Mouse (Mus musculus): ENCODE results near the gene Ankrd33b. TPM values are rescaled to one million over a fixed set of nuclear protein-coding genes. Genes with fewer than 3 reads are reported as not detected.
A peak's percentile ranks its signal among the peaks of the same experiment; 100 is the strongest.

Gene Ankrd33b
- polyA plus RNA-seq, 1 experiment from 2014 or later, result 0.28 TPM

GRCm38 (mm10) chr15:31258029-31258692, 109.4 kb downstream of the Ankrd33b start:
- DNase-seq, result no peak

GRCm38 (mm10) chr15:31257329-31257728, 110.2 kb downstream of the Ankrd33b start:
- H3K27ac ChIP-seq, result no peak overlapping the region
- H3K9me3 ChIP-seq (replicated peaks), result no peaks in the 10 kb centered on the region
- no peak overlapping the region for H3K4me3 ChIP-seq (replicated peaks)
- DNase-seq, result no peak
- ATAC-seq (ENCODE audit: low read depth), result no peak
- peaks cover 26% of the 10 kb centered on the region for H3K4me1 ChIP-seq (replicated peaks)
- no peaks in the 10 kb centered on the region for H3K36me3 ChIP-seq
- H3K27me3 ChIP-seq, result no peaks in the 10 kb centered on the region
- 56% methylated on average over 1 of the region's 1 CpGs for WGBS (ENCODE audit: insufficient replicate concordance)
- H3K9ac ChIP-seq, result no peak overlapping the region
- no peak overlapping the region for H3K4me2 ChIP-seq

More at GRCm38 (mm10) chr15:31258029-31258692, 109.4 kb downstream of the Ankrd33b start:
- no peaks in the 10 kb centered on the region for H3K9me3 ChIP-seq (replicated peaks)
- H3K9ac ChIP-seq, result no peak overlapping the region
- 66% methylated on average over 21 of the region's 21 CpGs for WGBS (ENCODE audit: insufficient replicate concordance)
- H3K36me3 ChIP-seq, result no peaks in the 10 kb centered on the region
- no peaks in the 10 kb centered on the region for H3K27me3 ChIP-seq
- no peak overlapping the region for H3K27ac ChIP-seq
- no peak overlapping the region for H3K4me2 ChIP-seq
- peaks cover 18% of the 10 kb centered on the region for H3K4me1 ChIP-seq (replicated peaks)
- no peak overlapping the region for H3K4me3 ChIP-seq (replicated peaks)
- ATAC-seq (ENCODE audit: low read depth), result no peak

GRCm38 (mm10) chr15:31255762-31256161, 111.8 kb downstream of the Ankrd33b start:
- ATAC-seq (ENCODE audit: low read depth) (no peak), DNase-seq (no peak)
- Histone ChIP-seq H3K9me3 (replicated peaks) (no peaks in the 10 kb centered on the region), H3K36me3 (no peaks in the 10 kb centered on the region), H3K4me3 (replicated peaks) (no peak overlapping the region), H3K27ac (no peak overlapping the region), H3K4me1 (replicated peaks) (peaks cover 37% of the 10 kb centered on the region), H3K4me2 (no peak overlapping the region), H3K27me3 (no peaks in the 10 kb centered on the region), H3K9ac (no peak overlapping the region)
- WGBS (ENCODE audit: insufficient replicate concordance), result 70% methylated on average over 6 of the region's 6 CpGs

GRCm38 (mm10) chr15:31254939-31255535, 112.5 kb downstream of the Ankrd33b start:
- WGBS (ENCODE audit: insufficient replicate concordance), result 73% methylated on average over 9 of the region's 9 CpGs
- Histone ChIP-seq H3K9me3 (replicated peaks) (no peaks in the 10 kb centered on the region), H3K4me3 (replicated peaks) (no peak overlapping the region), H3K4me2 (no peak overlapping the region), H3K36me3 (no peaks in the 10 kb centered on the region), H3K9ac (no peak overlapping the region), H3K4me1 (replicated peaks) (peaks cover 45% of the 10 kb centered on the region), H3K27me3 (no peaks in the 10 kb centered on the region), H3K27ac (no peak overlapping the region)
- DNase-seq (no peak), ATAC-seq (ENCODE audit: low read depth) (no peak)

GRCm38 (mm10) chr15:31253963-31254362, 113.6 kb downstream of the Ankrd33b start:
- no peak overlapping the region for H3K4me2 ChIP-seq
- H3K27me3 ChIP-seq, result no peaks in the 10 kb centered on the region
- H3K9ac ChIP-seq, result no peak overlapping the region
- H3K4me3 ChIP-seq (replicated peaks), result no peak overlapping the region
- peaks cover 51% of the 10 kb centered on the region for H3K4me1 ChIP-seq (replicated peaks)
- no peak for ATAC-seq (ENCODE audit: low read depth)
- H3K36me3 ChIP-seq, result no peaks in the 10 kb centered on the region
- no peak overlapping the region for H3K27ac ChIP-seq
- DNase-seq, result no peak
- WGBS (ENCODE audit: insufficient replicate concordance), result 86% methylated on average over 4 of the region's 4 CpGs
- H3K9me3 ChIP-seq (replicated peaks), result no peaks in the 10 kb centered on the region

- H3K27me3 ChIP-seq, result no peaks in the 10 kb centered on the region
- no peak overlapping the region for H3K9ac ChIP-seq
- H3K4me2 ChIP-seq, result no peak overlapping the region
- no peak overlapping the region for H3K4me3 ChIP-seq (replicated peaks)
- H3K27ac ChIP-seq, result no peak overlapping the region
- ATAC-seq (ENCODE audit: low read depth) (no peak), DNase-seq (no peak)
- H3K36me3 ChIP-seq, result no peaks in the 10 kb centered on the region
- WGBS (ENCODE audit: insufficient replicate concordance), result 60% methylated on average over 8 of the region's 8 CpGs
- H3K9me3 ChIP-seq (replicated peaks), result no peaks in the 10 kb centered on the region
- peaks cover 57% of the 10 kb centered on the region for H3K4me1 ChIP-seq (replicated peaks)
These were observed 114.1 kb downstream of the Ankrd33b start for GRCm38 (mm10) chr15:31253380-31253779.

- no peak for DNase-seq
- H3K36me3 ChIP-seq, result no peaks in the 10 kb centered on the region
- H3K27me3 ChIP-seq, result no peaks in the 10 kb centered on the region
- H3K4me1 ChIP-seq (replicated peaks), result peaks cover 56% of the 10 kb centered on the region
- 47% methylated on average over 16 of the region's 16 CpGs for WGBS (ENCODE audit: insufficient replicate concordance)
- no peaks in the 10 kb centered on the region for H3K9me3 ChIP-seq (replicated peaks)
- no peak overlapping the region for H3K9ac ChIP-seq
- ATAC-seq (ENCODE audit: low read depth), result peak; percentile 74
- H3K4me2 ChIP-seq, result no peak overlapping the region; the same call in 1 of the 2 replicates
- peak overlapping the region; percentile 39; the same call in 1 of the 2 replicates for H3K27ac ChIP-seq
- H3K4me3 ChIP-seq (replicated peaks), result no peak overlapping the region
These were observed 114.8 kb downstream of the Ankrd33b start for GRCm38 (mm10) chr15:31252590-31253311.

GRCm38 (mm10) chr15:31251189-31251588, 116.3 kb downstream of the Ankrd33b start:
- Histone ChIP-seq H3K9ac (no peak overlapping the region), H3K9me3 (replicated peaks) (no peaks in the 10 kb centered on the region), H3K27me3 (no peaks in the 10 kb centered on the region), H3K4me1 (replicated peaks) (peaks cover 51% of the 10 kb centered on the region), H3K4me2 (no peak overlapping the region), H3K27ac (no peak overlapping the region), H3K4me3 (replicated peaks) (no peak overlapping the region), H3K36me3 (no peaks in the 10 kb centered on the region)
- DNase-seq, result no peak
- WGBS (ENCODE audit: insufficient replicate concordance), result 74% methylated on average over 6 of the region's 6 CpGs
- ATAC-seq (ENCODE audit: low read depth), result no peak

- H3K4me2 ChIP-seq, result no peak overlapping the region
- WGBS (ENCODE audit: insufficient replicate concordance), result 83% methylated on average over 3 of the region's 3 CpGs
- H3K4me3 ChIP-seq (replicated peaks), result no peak overlapping the region
- no peaks in the 10 kb centered on the region for H3K36me3 ChIP-seq
- ATAC-seq (ENCODE audit: low read depth), result no peak
- H3K9me3 ChIP-seq (replicated peaks), result no peaks in the 10 kb centered on the region
- no peak for DNase-seq
- no peak overlapping the region for H3K27ac ChIP-seq
- no peaks in the 10 kb centered on the region for H3K27me3 ChIP-seq
- H3K9ac ChIP-seq, result no peak overlapping the region
- peaks cover 51% of the 10 kb centered on the region for H3K4me1 ChIP-seq (replicated peaks)
These were observed 116.8 kb downstream of the Ankrd33b start for GRCm38 (mm10) chr15:31250676-31251075.

- no peak overlapping the region for H3K9ac ChIP-seq
- no peak for ATAC-seq (ENCODE audit: low read depth)
These were observed 117.5 kb downstream of the Ankrd33b start for GRCm38 (mm10) chr15:31250027-31250426.

GRCm38 (mm10) chr15:31248882-31249281, 118.6 kb downstream of the Ankrd33b start:
- ATAC-seq (ENCODE audit: low read depth), result no peak
- H3K9ac ChIP-seq, result no peak overlapping the region
- H3K9me3 ChIP-seq (replicated peaks), result no peaks in the 10 kb centered on the region
- no peak overlapping the region for H3K4me2 ChIP-seq
- WGBS (ENCODE audit: insufficient replicate concordance), result 33% methylated on average over 7 of the region's 7 CpGs
- no peaks in the 10 kb centered on the region for H3K27me3 ChIP-seq
- no peaks in the 10 kb centered on the region for H3K36me3 ChIP-seq
- H3K4me3 ChIP-seq (replicated peaks), result no peak overlapping the region
- H3K4me1 ChIP-seq (replicated peaks), result peaks cover 51% of the 10 kb centered on the region
- no peak for DNase-seq
- no peak overlapping the region for H3K27ac ChIP-seq

More at GRCm38 (mm10) chr15:31250027-31250426, 117.5 kb downstream of the Ankrd33b start:
- Histone ChIP-seq H3K9me3 (replicated peaks) (no peaks in the 10 kb centered on the region), H3K4me2 (no peak overlapping the region), H3K27ac (no peak overlapping the region), H3K36me3 (no peaks in the 10 kb centered on the region), H3K27me3 (no peaks in the 10 kb centered on the region), H3K4me3 (replicated peaks) (no peak overlapping the region), H3K4me1 (replicated peaks) (peaks cover 51% of the 10 kb centered on the region)
- 35% methylated on average over 2 of the region's 2 CpGs for WGBS (ENCODE audit: insufficient replicate concordance)
- no peak for DNase-seq
